Mouse (Mus musculus): ENCODE results near the gene Tnfaip8l3. TPM values are rescaled to one million over a fixed set of nuclear protein-coding genes. Genes with fewer than 3 reads are reported as not detected.
A peak's percentile ranks its signal among the peaks of the same experiment; 100 is the strongest.
"Not testable (repeated sequence)": the region's sequence is repeated elsewhere in the genome, so short reads cannot be mapped to it uniquely, and the experiment has no call there.

The Tnfaip8l3 gene
- polyA plus RNA-seq, 1 experiment from 2014 or later = 0.32 TPM

DNA sequence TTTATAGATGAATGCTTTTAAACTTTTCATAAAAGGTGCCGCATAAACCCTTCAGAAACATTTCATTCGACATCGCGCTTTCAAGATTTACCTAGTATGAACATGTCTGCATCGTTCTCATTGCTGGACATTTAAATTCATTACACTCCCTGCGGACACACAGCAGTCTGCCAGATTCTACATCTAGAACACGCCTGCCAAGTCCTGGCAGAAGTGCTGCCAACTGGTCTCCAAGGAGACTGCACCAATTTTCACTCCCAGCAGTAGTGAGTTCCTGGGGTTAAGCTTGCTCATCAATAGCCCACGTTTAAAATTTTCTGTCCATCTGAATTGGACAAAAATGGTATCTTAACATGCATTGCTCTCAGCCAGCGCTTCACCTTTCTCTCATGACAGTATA lies 30.5 kb downstream of the Tnfaip8l3 start:
- WGBS = 57% methylated on average over 9 of the region's 9 CpGs
- ATAC-seq (ENCODE audit: low FRiP score, low TSS enrichment) = no peak

GRCm38 (mm10) chr9:54034691-54035090 lies 33.5 kb downstream of the Tnfaip8l3 start:
- Histone ChIP-seq H3K4me1 (replicated peaks; ENCODE audit: control insufficient read depth, insufficient read depth) (no peaks in the 10 kb centered on the region), H3K27me3 (ENCODE audit: control insufficient read depth, insufficient read depth, low read length) (no peaks in the 10 kb centered on the region), H3K4me2 (replicated peaks; ENCODE audit: low read depth) (no peak overlapping the region), H3K36me3 (ENCODE audit: control insufficient read depth, insufficient read depth, low read length) (no peaks in the 10 kb centered on the region), H3K4me3 (ENCODE audit: low read depth, low read length) (no peak overlapping the region), H3K27ac (replicated peaks) (no peak overlapping the region), H3K9ac (ENCODE audit: low read length) (no peak overlapping the region), H3K9me3 (ENCODE audit: control insufficient read depth, low read length) (no peaks in the 10 kb centered on the region)
- 85% methylated on average over 5 of the region's 5 CpGs for WGBS
- no peak for ATAC-seq (ENCODE audit: low FRiP score, low TSS enrichment)
- TF ChIP-seq EP300 (optimal IDR thresholded peaks at IDR 0.05) (no peak), CTCF (IDR thresholded peaks at IDR 0.05; ENCODE audit: low read depth) (no peak)
- DNase-seq (ENCODE audit: low spot score) = no peak

More for the DNA sequence above, 30.5 kb downstream of the Tnfaip8l3 start:
- DNase-seq (ENCODE audit: low spot score) = no peak
- H3K9ac ChIP-seq (ENCODE audit: low read length) = no peak overlapping the region
- no peaks in the 10 kb centered on the region for H3K36me3 ChIP-seq (ENCODE audit: control insufficient read depth, insufficient read depth, low read length)
- H3K27me3 ChIP-seq (ENCODE audit: control insufficient read depth, insufficient read depth, low read length) = no peaks in the 10 kb centered on the region
- no peaks in the 10 kb centered on the region for H3K9me3 ChIP-seq (ENCODE audit: control insufficient read depth, low read length)
- no peak overlapping the region for H3K4me3 ChIP-seq (ENCODE audit: low read depth, low read length)
- H3K27ac ChIP-seq (replicated peaks) = no peak overlapping the region
- H3K4me1 ChIP-seq (replicated peaks; ENCODE audit: control insufficient read depth, insufficient read depth) = no peaks in the 10 kb centered on the region
- no peak overlapping the region for H3K4me2 ChIP-seq (replicated peaks; ENCODE audit: low read depth)
- TF ChIP-seq CTCF (IDR thresholded peaks at IDR 0.05; ENCODE audit: low read depth) = no peak
- no peak for TF ChIP-seq EP300 (optimal IDR thresholded peaks at IDR 0.05)

GRCm38 (mm10) chr9:54022795-54023194 lies 45.4 kb downstream of the Tnfaip8l3 start:
- no peaks in the 10 kb centered on the region for H3K27me3 ChIP-seq (ENCODE audit: control insufficient read depth, insufficient read depth, low read length)
- TF ChIP-seq CTCF (IDR thresholded peaks at IDR 0.05; ENCODE audit: low read depth) = no peak
- TF ChIP-seq EP300 (optimal IDR thresholded peaks at IDR 0.05) = no peak
- H3K4me1 ChIP-seq (replicated peaks; ENCODE audit: control insufficient read depth, insufficient read depth) = no peaks in the 10 kb centered on the region
- ATAC-seq (ENCODE audit: low FRiP score, low TSS enrichment) (peak; percentile 71), DNase-seq (ENCODE audit: low spot score) (no peak)
- H3K9ac ChIP-seq (ENCODE audit: low read length) = no peak overlapping the region
- no peaks in the 10 kb centered on the region for H3K36me3 ChIP-seq (ENCODE audit: control insufficient read depth, insufficient read depth, low read length)
- WGBS = 48% methylated on average over 3 of the region's 3 CpGs
- H3K27ac ChIP-seq (replicated peaks) = no peak overlapping the region
- no peaks in the 10 kb centered on the region for H3K9me3 ChIP-seq (ENCODE audit: control insufficient read depth, low read length)
- H3K4me3 ChIP-seq (ENCODE audit: low read depth, low read length) = no peak overlapping the region
- no peak overlapping the region for H3K4me2 ChIP-seq (replicated peaks; ENCODE audit: low read depth)

DNA sequence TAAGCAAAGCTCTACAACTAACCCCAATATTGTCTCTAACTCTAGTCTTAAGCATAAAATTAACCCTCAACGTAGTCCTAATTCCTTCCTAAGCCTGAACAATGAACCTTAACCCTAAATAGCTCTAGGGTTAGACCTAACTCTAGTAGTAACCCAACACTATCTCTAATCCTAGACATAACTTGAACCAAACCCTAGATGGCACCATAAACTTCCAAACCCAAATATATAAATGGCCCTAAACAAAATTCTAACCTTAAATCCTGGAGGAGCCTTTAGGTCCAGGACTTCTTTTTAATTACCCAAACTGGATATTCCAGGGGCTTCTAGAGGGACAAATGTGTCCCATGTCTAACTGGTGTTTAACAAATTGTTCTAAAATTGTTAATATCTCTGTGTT lies 73.7 kb downstream of the Tnfaip8l3 start:
- no peaks in the 10 kb centered on the region for H3K36me3 ChIP-seq (ENCODE audit: control insufficient read depth, insufficient read depth, low read length)
- H3K4me3 ChIP-seq (ENCODE audit: low read depth, low read length) = no peak overlapping the region
- H3K27me3 ChIP-seq (ENCODE audit: control insufficient read depth, insufficient read depth, low read length) = no peaks in the 10 kb centered on the region
- no peaks in the 10 kb centered on the region for H3K4me1 ChIP-seq (replicated peaks; ENCODE audit: control insufficient read depth, insufficient read depth)
- WGBS = 56% methylated on average over 1 of the region's 1 CpGs
- DNase-seq (ENCODE audit: low spot score) (no peak), ATAC-seq (ENCODE audit: low FRiP score, low TSS enrichment) (no peak)
- peak; percentile 35 for TF ChIP-seq CTCF (IDR thresholded peaks at IDR 0.05; ENCODE audit: low read depth)
- no peak for TF ChIP-seq EP300 (optimal IDR thresholded peaks at IDR 0.05)
- no peak overlapping the region for H3K4me2 ChIP-seq (replicated peaks; ENCODE audit: low read depth)
- H3K9me3 ChIP-seq (ENCODE audit: control insufficient read depth, low read length) = no peaks in the 10 kb centered on the region
- H3K9ac ChIP-seq (ENCODE audit: low read length) = no peak overlapping the region
- no peak overlapping the region for H3K27ac ChIP-seq (replicated peaks)

DNA sequence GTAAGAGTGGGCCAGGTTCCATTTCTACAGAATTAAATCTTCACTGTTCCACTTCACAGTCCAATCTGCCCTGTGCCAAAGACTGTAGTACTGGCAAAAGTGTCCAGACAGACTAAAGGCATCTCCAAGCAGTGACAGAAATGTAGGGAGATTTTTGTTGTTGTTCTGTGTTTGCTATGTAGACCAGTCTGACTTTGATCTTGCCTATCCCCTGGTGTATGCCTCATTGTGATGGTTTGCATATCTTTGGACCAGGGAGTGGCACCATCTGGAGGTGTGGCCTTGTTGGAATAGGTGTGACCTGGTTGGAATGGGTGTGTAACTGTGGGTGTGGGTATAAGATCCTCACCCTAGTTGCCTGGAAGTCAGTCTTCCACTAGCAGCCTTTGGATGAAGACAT lies 75.6 kb downstream of the Tnfaip8l3 start:
- H3K4me2 ChIP-seq (replicated peaks; ENCODE audit: low read depth); H3K9ac ChIP-seq (ENCODE audit: low read length); ATAC-seq (ENCODE audit: low FRiP score, low TSS enrichment); H3K36me3 ChIP-seq (ENCODE audit: control insufficient read depth, insufficient read depth, low read length); H3K27me3 ChIP-seq (ENCODE audit: control insufficient read depth, insufficient read depth, low read length); H3K27ac ChIP-seq (replicated peaks); H3K4me3 ChIP-seq (ENCODE audit: low read depth, low read length); DNase-seq (ENCODE audit: low spot score); H3K9me3 ChIP-seq (ENCODE audit: control insufficient read depth, low read length); H3K4me1 ChIP-seq (replicated peaks; ENCODE audit: control insufficient read depth, insufficient read depth): not testable (repeated sequence)

- H3K9me3 ChIP-seq (ENCODE audit: control insufficient read depth, low read length) = no peaks in the 10 kb centered on the region
- no peak overlapping the region for H3K4me2 ChIP-seq (replicated peaks; ENCODE audit: low read depth)
- peak; percentile 95 for TF ChIP-seq CTCF (IDR thresholded peaks at IDR 0.05; ENCODE audit: low read depth)
- no peak for TF ChIP-seq EP300 (optimal IDR thresholded peaks at IDR 0.05)
- 0 out of 2 replicates have a peak, but pooled peaks have one; percentile 54 for ATAC-seq (ENCODE audit: low FRiP score, low TSS enrichment)
- H3K4me3 ChIP-seq (ENCODE audit: low read depth, low read length) = no peak overlapping the region
- H3K4me1 ChIP-seq (replicated peaks; ENCODE audit: control insufficient read depth, insufficient read depth) = no peaks in the 10 kb centered on the region
- no peaks in the 10 kb centered on the region for H3K27me3 ChIP-seq (ENCODE audit: control insufficient read depth, insufficient read depth, low read length)
- 3% methylated on average over 3 of the region's 3 CpGs for WGBS
- H3K27ac ChIP-seq (replicated peaks) = no peak overlapping the region
- no peaks in the 10 kb centered on the region for H3K36me3 ChIP-seq (ENCODE audit: control insufficient read depth, insufficient read depth, low read length)
- no peak overlapping the region for H3K9ac ChIP-seq (ENCODE audit: low read length)
- peak; percentile 31 for DNase-seq (ENCODE audit: low spot score)
These were observed 77.3 kb downstream of the Tnfaip8l3 start for GRCm38 (mm10) chr9:53990921-53991320.

Measured in stomach, postnatal 0 days (tissue).